8 mouse cellular contexts compared by ENCODE assay signal in genomic region chr1:127625577-127626362, GRCm38 (mm10). TPM values are rescaled to one million over a fixed set of nuclear protein-coding genes. Genes with fewer than 3 reads are reported as not detected.
DNase-seq lines count a peak whose midpoint lies in the region.

No protein-coding gene starts in this region.

- intact Hi-C loops in heart, postnatal 36 days (cut with DNase I), result no loop called here

- DNase-seq in heart, postnatal 4 days, result peak; percentile 7
- no peak for DNase-seq in heart, postnatal 36 days
- DNase-seq in brain, adult 2 months (ENCODE audit: low read depth, low spot score), result peak; percentile 55
- DNase-seq in kidney, postnatal 4 days, result peak; percentile 40 to 60
- DNase-seq in retina, embryonic 14.5 days (ENCODE audit: low spot score), result peak; percentile 24
- no peak for DNase-seq in right cerebral cortex, postnatal 10 days (ENCODE audit: low spot score in 2 of 2)
- DNase-seq in cerebellum, adult 18-20 months, result no peak
- DNase-seq in layer of hippocampus, postnatal 10 days (ENCODE audit: low spot score in 2 of 2), result no peak

RNA-seq across cellular contexts. Expression of gene Tmem163, which starts 53.6 kb away (rescaled TPM):
- total RNA-seq in heart, postnatal 4 days (2021), result 10 to 100 TPM; 13.8 to 14.7 TPM
- 1 to 10 TPM; 4.8 to 9.5 TPM for total RNA-seq in heart, postnatal 36 days (2021)
- 10 to 100 TPM; 22.9 to 31.9 TPM for total RNA-seq in layer of hippocampus, postnatal 10 days (2021)

Comparison
In these comparisons a context has a peak if more than half of its experiments do, and no peak if none do; other contexts are left out.
1. DNase-seq: peak in heart, postnatal 4 days (single experiment), brain, adult 2 months (single experiment), kidney, postnatal 4 days (2 of 2) and retina, embryonic 14.5 days (single experiment); none in heart, postnatal 36 days (0 of 2), right cerebral cortex, postnatal 10 days (0 of 2), cerebellum, adult 18-20 months (0 of 2) and layer of hippocampus, postnatal 10 days (0 of 2).